Mouse (Mus musculus): ENCODE results near the gene Klkb1. TPM values are rescaled to one million over a fixed set of nuclear protein-coding genes. Genes with fewer than 3 reads are reported as not detected.

Gene Klkb1
- total and polyA plus RNA-seq, 3 experiments = not detected

GRCm38 (mm10) chr8:45291790-45292189 is 2.9 kb downstream of the Klkb1 start:
- no peaks in the 10 kb centered on the region for H3K36me3 ChIP-seq (ENCODE audit: control insufficient read depth in 1 of 2, insufficient read depth in 2 of 2, low read length in 2 of 2)
- H3K27ac ChIP-seq (ENCODE audit: control insufficient read depth, low read depth, low read length) = no peak overlapping the region
- H3K4me1 ChIP-seq (ENCODE audit: control insufficient read depth in 1 of 2, insufficient read depth in 2 of 2, low read length in 2 of 2) = no peaks in the 10 kb centered on the region
- H3K9me3 ChIP-seq (replicated peaks; ENCODE audit: insufficient read depth, low read length) = no peaks in the 10 kb centered on the region
- H3K9ac ChIP-seq (ENCODE audit: control insufficient read depth, low read depth, low read length, poor library complexity, severe bottlenecking) = no peak overlapping the region
- H3K4me3 ChIP-seq (ENCODE audit: control insufficient read depth in 1 of 2, insufficient read depth in 1 of 2, low read depth in 2 of 2, low read length in 2 of 2) = no peak overlapping the region
- H3K79me2 ChIP-seq (ENCODE audit: control insufficient read depth, insufficient read depth, low read length, poor library complexity) = no peaks in the 10 kb centered on the region
- TF ChIP-seq KAT2A (conservative IDR thresholded peaks at IDR 0.05; ENCODE audit: low read depth, low read length) (no peak), ZKSCAN1 (IDR thresholded peaks at IDR 0.05; ENCODE audit: low read depth, low read length) (no peak), USF2 (IDR thresholded peaks at IDR 0.05; ENCODE audit: borderline replicate concordance in 1 of 2, insufficient read depth in 1 of 2, low read depth in 1 of 2, low read length in 2 of 2) (no peak), TCF12 (IDR thresholded peaks at IDR 0.05; ENCODE audit: low read depth, low read length) (no peak), E2F4 (IDR thresholded peaks at IDR 0.05; ENCODE audit: borderline replicate concordance, low read depth, low read length) (no peak), MYC (IDR thresholded peaks at IDR 0.05; ENCODE audit: low read depth, low read length) (no peak), EP300 (IDR thresholded peaks at IDR 0.05; ENCODE audit: low read depth in 1 of 2, low read length in 2 of 2) (no peak), MAX (IDR thresholded peaks at IDR 0.05; ENCODE audit: low read length) (no peak), JUND (IDR thresholded peaks at IDR 0.05; ENCODE audit: low read depth, low read length) (no peak), CHD1 (IDR thresholded peaks at IDR 0.05; ENCODE audit: low read depth, low read length) (no peak), MEF2A (IDR thresholded peaks at IDR 0.05; ENCODE audit: extremely low read depth, insufficient replicate concordance, low read depth, low read length, poor library complexity, severe bottlenecking) (no peak), ETS1 (IDR thresholded peaks at IDR 0.05; ENCODE audit: low read depth, low read length) (no peak), HCFC1 (IDR thresholded peaks at IDR 0.05; ENCODE audit: low read depth, low read length) (no peak), UBTF (IDR thresholded peaks at IDR 0.05; ENCODE audit: borderline replicate concordance, insufficient read depth, low read depth, low read length) (no peak), CHD2 (IDR thresholded peaks at IDR 0.05; ENCODE audit: low read length) (no peak)
- no peaks in the 10 kb centered on the region for H3K27me3 ChIP-seq (ENCODE audit: control insufficient read depth in 1 of 2, insufficient read depth in 2 of 2, low read length in 2 of 2)
- DNase-seq (ENCODE audit: low read depth, low spot score) = no peak

GRCm38 (mm10) chr8:45281630-45282029 is 13.0 kb downstream of the Klkb1 start:
- no peak overlapping the region for H3K9ac ChIP-seq (ENCODE audit: control insufficient read depth, low read depth, low read length, poor library complexity, severe bottlenecking)
- H3K9me3 ChIP-seq (replicated peaks; ENCODE audit: insufficient read depth, low read length) = no peaks in the 10 kb centered on the region
- H3K27ac ChIP-seq (ENCODE audit: control insufficient read depth, low read depth, low read length) = no peak overlapping the region
- H3K4me3 ChIP-seq (ENCODE audit: control insufficient read depth in 1 of 2, insufficient read depth in 1 of 2, low read depth in 2 of 2, low read length in 2 of 2) = no peak overlapping the region
- H3K27me3 ChIP-seq (ENCODE audit: control insufficient read depth in 1 of 2, insufficient read depth in 2 of 2, low read length in 2 of 2) = no peaks in the 10 kb centered on the region
- TF ChIP-seq CHD2 (IDR thresholded peaks at IDR 0.05; ENCODE audit: low read length) = no peak
- no peak for TF ChIP-seq MYB (IDR thresholded peaks at IDR 0.05; ENCODE audit: low read depth, low read length)
- no peak for TF ChIP-seq HCFC1 (IDR thresholded peaks at IDR 0.05; ENCODE audit: low read depth, low read length)
- no peak for TF ChIP-seq POLR2AphosphoS2 (IDR thresholded peaks at IDR 0.05; ENCODE audit: low read length)
- no peak for TF ChIP-seq MAFK (IDR thresholded peaks at IDR 0.05; ENCODE audit: borderline replicate concordance, low read depth, low read length)
- TF ChIP-seq ETS1 (IDR thresholded peaks at IDR 0.05; ENCODE audit: low read depth, low read length) = no peak
- no peak for TF ChIP-seq MAZ (IDR thresholded peaks at IDR 0.05; ENCODE audit: low read depth, low read length)
- TF ChIP-seq NELFE (IDR thresholded peaks at IDR 0.05; ENCODE audit: low read depth, low read length) = no peak
- no peak for DNase-seq (ENCODE audit: low read depth, low spot score)
- H3K79me2 ChIP-seq (ENCODE audit: control insufficient read depth, insufficient read depth, low read length, poor library complexity) = no peaks in the 10 kb centered on the region
- no peaks in the 10 kb centered on the region for H3K36me3 ChIP-seq (ENCODE audit: control insufficient read depth in 1 of 2, insufficient read depth in 2 of 2, low read length in 2 of 2)
- H3K4me1 ChIP-seq (ENCODE audit: control insufficient read depth in 1 of 2, insufficient read depth in 2 of 2, low read length in 2 of 2) = no peaks in the 10 kb centered on the region
